Mouse (Mus musculus) spleen, postnatal 14 days (tissue): ENCODE measurements around the gene Nudt12.

Experiments
- DNase-seq, 2 experiments: peaks; one replicate each; pipeline ENCODE4 v3.0.0; 2021 to 2022; ENCODE audit warnings: low spot score in 2 of 2

The Nudt12 gene

GRCm38 (mm10) chr17:59013091-59013459, at the start of gene Nudt12:
TSS of gene Nudt12 (minus strand) at chr17:59013372.
- DNase-seq = peak in 1 of 2 experiments; percentile 55

GRCm38 (mm10) chr17:59053306-59053705, 40.1 kb upstream of the Nudt12 start:
- DNase-seq = no peak

- DNase-seq = no peak
Observed at GRCm38 (mm10) chr17:59039754-59040153, 26.6 kb upstream of the Nudt12 start.

GRCm38 (mm10) chr17:59033445-59033844, 20.3 kb upstream of the Nudt12 start:
- DNase-seq = no peak

GRCm38 (mm10) chr17:59026336-59026735, 13.2 kb upstream of the Nudt12 start:
- no peak for DNase-seq

- no peak for DNase-seq
Observed at GRCm38 (mm10) chr17:59024502-59024901, 11.3 kb upstream of the Nudt12 start.

GRCm38 (mm10) chr17:59023971-59024370, 10.8 kb upstream of the Nudt12 start:
- DNase-seq = no peak

GRCm38 (mm10) chr17:59018666-59019065, 5.5 kb upstream of the Nudt12 start:
- no peak for DNase-seq

GRCm38 (mm10) chr17:59012421-59013090, 616 bp downstream of the Nudt12 start:
- DNase-seq = no peak

GRCm38 (mm10) chr17:59011546-59012307, 1.4 kb downstream of the Nudt12 start:
- DNase-seq = no peak

- DNase-seq = no peak
Observed at GRCm38 (mm10) chr17:58991275-58991674, 21.9 kb downstream of the Nudt12 start, which contains the start of gene Pdzph1. TSS of gene Pdzph1 (minus strand) at chr17:58991375.

- DNase-seq = no peak
Observed at GRCm38 (mm10) chr17:58973237-58973636, 39.9 kb downstream of the Nudt12 start.

- peak in 1 of 2 experiments; percentile 5 for DNase-seq
Observed at GRCm38 (mm10) chr17:58959905-58960304, 53.3 kb downstream of the Nudt12 start.

- DNase-seq = no peak
Observed at GRCm38 (mm10) chr17:58957055-58957454, 56.1 kb downstream of the Nudt12 start.
